In the genomic region with DNA sequence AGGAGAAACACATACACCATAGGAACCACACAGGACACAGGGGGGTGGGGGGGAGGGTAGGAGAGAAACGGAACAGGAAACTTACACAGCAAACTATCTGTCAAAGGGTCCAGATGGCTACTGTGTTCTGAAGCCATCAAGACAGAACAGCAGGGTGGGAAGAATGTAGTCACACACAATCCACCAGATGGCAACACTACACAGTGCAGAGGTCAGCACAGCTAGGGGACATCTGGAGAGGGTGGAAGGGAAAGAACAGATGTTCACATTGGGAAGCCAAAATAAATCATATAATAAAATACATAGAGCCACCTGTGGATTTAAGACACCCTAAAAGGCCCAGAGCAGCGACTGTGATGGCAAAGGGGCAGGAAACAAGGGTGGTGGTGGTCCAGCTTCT, we compare ENCODE assay signal across 8 mouse cellular contexts. TPM values are rescaled to one million over a fixed set of nuclear protein-coding genes. Genes with fewer than 3 reads are reported as not detected.
DNase-seq lines count a peak whose midpoint lies in the region; ATAC-seq and TF ChIP-seq lines count a peak whose summit lies in the region.

No protein-coding gene starts in this region.

- H3K27ac ChIP-seq in kidney, adult 2 months (ENCODE audit: insufficient read depth, low read depth, low read length): no peak overlapping the region
- H3K27ac ChIP-seq in hindbrain, postnatal 0 days: no peak overlapping the region

- no peak overlapping the region for H3K4me2 ChIP-seq in hindbrain, postnatal 0 days (ENCODE audit: low read depth, low read length)

- TF ChIP-seq POLR2A in kidney, adult 2 months (IDR thresholded peaks at IDR 0.05; ENCODE audit: low read depth, low read length): no peak

- H3K9me3 ChIP-seq in hindbrain, postnatal 0 days (ENCODE audit: low read length): no peaks in the 10 kb centered on the region

- H3K36me3 ChIP-seq in kidney, adult 2 months (ENCODE audit: control insufficient read depth, insufficient read depth, low read length): no peaks in the 10 kb centered on the region
- no peaks in the 10 kb centered on the region for H3K36me3 ChIP-seq in hindbrain, postnatal 0 days (ENCODE audit: insufficient read depth, low read length)

- H3K9ac ChIP-seq in hindbrain, postnatal 0 days (replicated peaks; ENCODE audit: low read length): no peak overlapping the region

- H3K4me3 ChIP-seq in kidney, adult 2 months (ENCODE audit: insufficient read depth, low read depth, low read length): no peak overlapping the region
- no peak overlapping the region for H3K4me3 ChIP-seq in hindbrain, postnatal 0 days (ENCODE audit: low read length)

- WGBS in kidney, adult 2 months: 51% methylated on average over 2 of the region's 2 CpGs
- 42% methylated on average over 2 of the region's 2 CpGs for WGBS in hindbrain, postnatal 0 days

- no peaks in the 10 kb centered on the region; the same call in 1 of the 2 replicates for H3K4me1 ChIP-seq in kidney, adult 2 months (ENCODE audit: control insufficient read depth, insufficient read depth, low read length)
- H3K4me1 ChIP-seq in hindbrain, postnatal 0 days (ENCODE audit: insufficient read depth, low read length): no peaks in the 10 kb centered on the region

- no peak for DNase-seq in kidney, adult 2 months
- DNase-seq in kidney, adult 8-10 months: no peak
- peak; percentile 30 for DNase-seq in adipocyte (ENCODE audit: low spot score)
- peak; percentile 48 for DNase-seq in hindbrain, postnatal 0 days (ENCODE audit: low spot score)
- DNase-seq in lung, postnatal 36 days: peak; percentile 27
- no peak for DNase-seq in layer of hippocampus, adult 9-11 months
- DNase-seq in adrenal gland, postnatal 10 days: no peak
- DNase-seq in spleen, postnatal 36 days (ENCODE audit: low spot score in 2 of 2): no peak

- no peaks in the 10 kb centered on the region for H3K27me3 ChIP-seq in kidney, adult 2 months (replicated peaks; ENCODE audit: control insufficient read depth, insufficient read depth, low read length)
- H3K27me3 ChIP-seq in hindbrain, postnatal 0 days (ENCODE audit: insufficient read depth, low read length): no peaks in the 10 kb centered on the region

- ATAC-seq in hindbrain, postnatal 0 days: peak; percentile 78; the same call in 1 of the 2 replicates

- peak; percentile 55 for TF ChIP-seq CTCF in kidney, adult 2 months (conservative IDR thresholded peaks at IDR 0.05; ENCODE audit: insufficient read depth, insufficient read length, low read depth, low read length)
- no peak; the same call in 1 of the 2 replicates for TF ChIP-seq CTCF in hindbrain, postnatal 0 days (IDR thresholded peaks at IDR 0.05; ENCODE audit: low read depth)

RNA-seq across cellular contexts. Expression of gene Habp4, which starts 43.6 kb away (rescaled TPM):
- polyA plus RNA-seq in kidney, adult 2 months (2012; rRNA removed): 35.8 and 37.6 TPM in 2 replicates
- total RNA-seq in hindbrain, postnatal 0 days (2014; rRNA removed): 47.1 and 64.6 TPM in 2 replicates
- polyA plus RNA-seq in hindbrain, postnatal 0 days (2015; fragmentation: Nextera tagmentation; extraction: Ambion mirVana): 63.4 and 65.6 TPM in 2 replicates
- total RNA-seq in adrenal gland, postnatal 10 days (2021): 10 to 100 TPM; 20.4 to 24.7 TPM

RNA-seq across cellular contexts. Expression of gene Zfp367, which starts 52.2 kb away (rescaled TPM):
- polyA plus RNA-seq in kidney, adult 2 months (2012; rRNA removed): 12.2 and 15.5 TPM in 2 replicates
- 15.3 and 17.0 TPM in 2 replicates for total RNA-seq in hindbrain, postnatal 0 days (2014; rRNA removed)
- 6.7 and 6.9 TPM in 2 replicates for polyA plus RNA-seq in hindbrain, postnatal 0 days (2015; fragmentation: Nextera tagmentation; extraction: Ambion mirVana)
- total RNA-seq in adrenal gland, postnatal 10 days (2021): 10 to 100 TPM; 19.0 to 19.6 TPM

Comparison
In these comparisons a context has a peak if more than half of its experiments do, and no peak if none do; other contexts are left out.
1. DNase-seq: peak in adipocyte (single experiment), hindbrain, postnatal 0 days (single experiment) and lung, postnatal 36 days (single experiment); none in kidney, adult 2 months (single experiment), kidney, adult 8-10 months (0 of 2), layer of hippocampus, adult 9-11 months (single experiment), adrenal gland, postnatal 10 days (single experiment) and spleen, postnatal 36 days (0 of 2).